Mouse (Mus musculus): ENCODE measurements around the gene Uqcc2.

- TF ChIP-seq CTCF (IDR thresholded peaks at IDR 0.05): no peak
- no peak for TF ChIP-seq POLR2A (IDR thresholded peaks at IDR 0.05; ENCODE audit: insufficient read depth, low read depth, low read length)
- no peak for TF ChIP-seq EP300 (IDR thresholded peaks at IDR 0.05; ENCODE audit: insufficient read depth, low read depth, low read length)
These were observed 25.8 kb downstream of the Uqcc2 start for GRCm38 (mm10) chr17:27107936-27108335.

All from heart, adult 2 months (tissue).